Mouse (Mus musculus) liver, embryonic 11.5 days (tissue): ENCODE measurements around the gene Stil. TPM values are rescaled to one million over a fixed set of nuclear protein-coding genes. Genes with fewer than 3 reads are reported as not detected.

Experiments used
- ATAC-seq: fragments of 200-750 bp; cut with Nextera tagmentation; replicated peaks from 2 replicates; pipeline ENCODE4 v1.8.0; 2017; ENCODE audit warnings: moderate number of reproducible peaks, mild to moderate bottlenecking, moderate TSS enrichment, moderate library complexity; ENCODE audit not compliant: low FRiP score
- DNase-seq: peaks from one replicate; pipeline ENCODE4 v3.0.0-alpha.2; 2017; ENCODE audit warnings: low spot score
- H3K27ac ChIP-seq: fragments of 300-500 bp; sonication (generic); 2 replicates; pipeline ENCODE4 v1.5.1; 2014; ENCODE audit warnings: mild to moderate bottlenecking, low read depth, low read length, control low read depth
- H3K27me3 ChIP-seq: fragments of 300-500 bp; sonication (generic); replicated peaks from 2 replicates; pipeline ENCODE4 v1.6.1; 2014; ENCODE audit warnings: low read length, mixed read lengths; ENCODE audit not compliant: control insufficient read depth, insufficient read depth
- H3K36me3 ChIP-seq: fragments of 300-500 bp; sonication (generic); 2 replicates; pipeline ENCODE4 v1.6.1; 2014; ENCODE audit warnings: mild to moderate bottlenecking, low read length, moderate library complexity, mixed read lengths; ENCODE audit not compliant: control insufficient read depth, insufficient read depth
- H3K4me1 ChIP-seq: fragments of 300-500 bp; sonication (generic); replicated peaks from 2 replicates; pipeline ENCODE4 v1.6.1; 2014; ENCODE audit warnings: low read length, mixed read lengths; ENCODE audit not compliant: control insufficient read depth, insufficient read depth
- H3K4me2 ChIP-seq: fragments of 300-500 bp; sonication (generic); 2 replicates; pipeline ENCODE4 v1.6.1; 2014; ENCODE audit warnings: mild to moderate bottlenecking, control low read depth, moderate library complexity
- H3K4me3 ChIP-seq: fragments of 300-500 bp; sonication (generic); 2 replicates; pipeline ENCODE4 v1.5.1; 2014; ENCODE audit warnings: low read depth, low read length, control low read depth
- H3K9ac ChIP-seq: fragments of 300-500 bp; sonication (generic); 2 replicates; pipeline ENCODE4 v1.6.1; 2014; ENCODE audit warnings: low read depth, low read length, control low read depth
- H3K9me3 ChIP-seq: fragments of 300-500 bp; sonication (generic); 2 replicates; pipeline ENCODE4 v1.6.1; 2016; ENCODE audit warnings: low read length, inconsistent platforms, mixed read lengths; ENCODE audit not compliant: control insufficient read depth
- WGBS: fragments of 180-500 bp; shearing (Covaris S2); extraction: QIAGEN DNeasy Blood & Tissue Kit; methylation state at CpG from one replicate; pipeline ENCODE4 v1.1.7; 2014; 5-methylcytosine and 5-hydroxymethylcytosine counted together
- polyA plus RNA-seq: library from polyadenylated mRNA; unstranded; fragments of >200 nt; fragmentation: Nextera tagmentation; extraction: Ambion mirVana; gene quantifications from 2 replicates; pipeline ENCODE4 v1.2.1, GENCODE M21; 2014

The Stil gene
- polyA plus RNA-seq, 1 experiment from 2014 or later = 16.2 TPM

DNA sequence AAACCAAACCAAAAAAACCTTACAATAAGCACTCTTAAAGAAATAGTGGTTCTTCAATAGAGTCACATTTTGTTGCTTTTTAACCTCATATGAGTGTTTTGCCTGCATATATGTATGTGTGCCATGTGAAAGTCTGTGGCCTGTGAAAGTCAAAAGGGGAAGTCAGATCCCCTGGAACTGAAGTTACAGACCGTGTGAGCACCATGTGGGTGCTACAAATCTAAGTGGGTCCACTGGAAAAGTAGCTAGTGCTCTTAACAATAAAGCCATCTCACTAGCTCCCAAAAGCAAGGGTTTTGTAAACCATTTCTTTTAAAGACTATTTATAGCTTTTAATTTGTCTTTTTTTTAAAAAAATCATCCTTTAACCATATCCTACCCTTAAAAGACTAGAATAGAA lies 17.3 kb upstream of the Stil start:
- Histone ChIP-seq H3K27me3 (no peaks in the 10 kb centered on the region), H3K36me3 (no peaks in the 10 kb centered on the region), H3K9ac (no peak overlapping the region), H3K4me2 (no peak overlapping the region), H3K9me3 (no peaks in the 10 kb centered on the region), H3K4me1 (peaks cover 3% of the 10 kb centered on the region), H3K27ac (no peak overlapping the region), H3K4me3 (no peak overlapping the region)
- 60% methylated on average over 1 of the region's 1 CpGs for WGBS
- no peak for ATAC-seq
- DNase-seq = no peak

DNA sequence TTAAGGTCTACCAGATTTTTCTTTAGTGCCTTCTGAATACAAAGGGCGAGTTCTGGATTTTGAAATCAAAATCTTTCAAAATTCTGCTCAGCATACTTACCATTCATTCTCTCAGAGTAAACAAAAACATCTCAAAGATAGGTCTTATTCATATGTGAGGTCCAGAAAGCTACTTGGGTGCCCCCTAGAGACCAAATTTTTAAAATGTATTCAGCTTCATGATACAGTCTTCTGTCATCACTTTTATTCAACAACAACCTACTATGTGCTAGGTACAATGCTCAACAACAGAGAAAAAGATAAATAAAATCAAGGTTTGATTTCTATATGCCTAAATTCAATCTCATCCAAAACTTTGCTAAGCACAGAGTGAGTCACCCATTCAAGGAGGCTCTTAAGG lies 16.9 kb upstream of the Stil start:
- Histone ChIP-seq H3K9ac (no peak overlapping the region), H3K27me3 (no peaks in the 10 kb centered on the region), H3K4me3 (no peak overlapping the region), H3K27ac (no peak overlapping the region), H3K9me3 (no peaks in the 10 kb centered on the region), H3K36me3 (no peaks in the 10 kb centered on the region), H3K4me1 (peaks cover 6% of the 10 kb centered on the region), H3K4me2 (no peak overlapping the region)
- no peak for ATAC-seq
- no peak for DNase-seq
- 53% methylated on average over 1 of the region's 1 CpGs for WGBS

GRCm38 (mm10) chr4:114986211-114986590 lies 13.8 kb upstream of the Stil start:
- Histone ChIP-seq H3K9me3 (no peaks in the 10 kb centered on the region), H3K4me2 (peak overlapping the region; percentile 94), H3K27me3 (no peaks in the 10 kb centered on the region), H3K9ac (peak overlapping the region; percentile 93), H3K4me3 (peak overlapping the region; percentile 84), H3K4me1 (peaks cover 6% of the 10 kb centered on the region), H3K27ac (peak overlapping the region; percentile 99), H3K36me3 (no peaks in the 10 kb centered on the region)
- WGBS = under 1% methylated on average over 8 of the region's 8 CpGs
- ATAC-seq (peak; percentile 40), DNase-seq (no peak)

GRCm38 (mm10) chr4:114986591-114987432 lies 13.1 kb upstream of the Stil start, which contains the start of gene Cmpk1:
Gene Cmpk1 (minus strand): TSS chr4:114987241.
- ATAC-seq (peak; percentile 94), DNase-seq (peak; percentile 83)
- peak within 1 kb of the TSS; percentile 99 for H3K27ac ChIP-seq
- H3K27me3 ChIP-seq = no peaks in the 10 kb centered on the region
- H3K4me3 ChIP-seq = peak within 1 kb of the TSS; percentile 84
- H3K4me2 ChIP-seq = peak within 1 kb of the TSS; percentile 94
- H3K36me3 ChIP-seq = no peaks in the 10 kb centered on the region
- peak within 1 kb of the TSS; percentile 93 for H3K9ac ChIP-seq
- H3K9me3 ChIP-seq = no peaks in the 10 kb centered on the region
- WGBS = under 1% methylated on average over 92 of the region's 93 CpGs
- H3K4me1 ChIP-seq = peaks cover 6% of the 10 kb centered on the region

GRCm38 (mm10) chr4:114994218-114994617 lies 5.7 kb upstream of the Stil start:
- no peak overlapping the region for H3K27ac ChIP-seq
- no peaks in the 10 kb centered on the region for H3K9me3 ChIP-seq
- no peak overlapping the region for H3K4me3 ChIP-seq
- no peaks in the 10 kb centered on the region for H3K27me3 ChIP-seq
- H3K4me1 ChIP-seq = no peaks in the 10 kb centered on the region
- no peak for DNase-seq
- H3K36me3 ChIP-seq = no peaks in the 10 kb centered on the region
- ATAC-seq = no peak
- H3K9ac ChIP-seq = no peak overlapping the region
- H3K4me2 ChIP-seq = no peak overlapping the region
- WGBS = 85% methylated on average over 3 of the region's 3 CpGs

DNA sequence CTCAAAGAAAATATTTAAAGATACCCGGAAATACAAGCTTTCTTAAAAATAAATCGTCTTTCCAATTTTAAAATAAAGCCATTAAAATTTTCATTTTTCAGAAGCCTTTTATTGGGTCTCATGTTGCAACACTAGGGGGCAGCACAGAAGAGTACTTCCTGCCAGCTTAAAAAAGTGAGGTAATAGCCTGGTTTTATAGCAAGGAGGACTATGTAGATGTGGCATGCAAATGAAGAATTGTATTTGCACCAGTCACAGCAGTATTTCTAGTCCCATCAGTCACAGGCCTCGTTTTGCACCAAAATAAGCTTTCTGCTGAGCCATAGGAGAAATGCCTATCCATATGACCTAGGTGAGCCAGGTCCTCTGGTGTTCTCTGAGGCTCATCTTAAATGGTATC lies 2.9 kb upstream of the Stil start:
- DNase-seq (no peak), ATAC-seq (no peak)
- Histone ChIP-seq H3K9ac (no peak overlapping the region), H3K4me3 (no peak overlapping the region), H3K4me1 (peaks cover 12% of the 10 kb centered on the region), H3K27ac (no peak overlapping the region), H3K9me3 (no peaks in the 10 kb centered on the region), H3K27me3 (no peaks in the 10 kb centered on the region), H3K4me2 (no peak overlapping the region), H3K36me3 (no peaks in the 10 kb centered on the region)
- WGBS = 39% methylated on average over 3 of the region's 3 CpGs

DNA sequence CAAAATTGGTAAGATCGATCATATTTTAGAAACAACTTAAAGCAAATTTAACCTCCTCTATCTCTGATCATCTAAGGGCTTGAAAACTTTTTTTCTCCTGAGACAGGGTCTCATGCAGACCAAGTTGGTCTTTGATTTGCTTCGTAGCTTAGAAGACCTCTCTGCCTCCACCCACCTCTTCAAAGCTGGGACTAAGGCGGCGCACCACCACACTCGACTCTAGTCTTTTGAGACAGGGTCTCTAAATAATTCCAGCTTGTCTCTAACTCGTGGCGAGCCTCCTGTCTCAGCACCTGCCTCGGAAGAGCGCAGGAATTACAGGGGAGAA lies 550 bp upstream of the Stil start:
- no peaks in the 10 kb centered on the region for H3K9me3 ChIP-seq
- DNase-seq = no peak
- ATAC-seq = no peak

DNA sequence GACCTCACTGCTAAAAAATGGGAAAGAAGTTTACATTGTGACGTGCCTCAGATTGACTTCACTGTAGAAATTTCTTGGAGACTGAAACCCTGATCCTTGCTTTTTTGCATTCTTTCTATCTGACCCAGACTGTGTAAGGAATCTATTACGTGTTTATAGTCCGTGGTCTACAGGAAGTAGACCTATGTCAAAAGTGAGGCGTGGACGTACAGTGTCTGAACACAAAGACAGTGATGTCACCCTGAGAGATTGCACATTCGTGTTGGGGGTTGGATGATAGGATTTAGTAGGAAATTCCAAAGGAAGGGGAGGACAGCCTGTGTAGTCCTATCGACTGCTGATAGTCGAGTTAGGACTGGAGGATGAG lies 453 bp downstream of the Stil start:
- peak overlapping the region; percentile 87 for H3K4me3 ChIP-seq
- H3K4me2 ChIP-seq = peak overlapping the region; percentile 94
- H3K4me1 ChIP-seq = peaks cover 12% of the 10 kb centered on the region
- H3K9ac ChIP-seq = peak overlapping the region; percentile 89
- H3K9me3 ChIP-seq = no peaks in the 10 kb centered on the region
- H3K27me3 ChIP-seq = no peaks in the 10 kb centered on the region
- WGBS = under 1% methylated on average over 8 of the region's 8 CpGs
- peaks cover 7% of the 10 kb centered on the region for H3K36me3 ChIP-seq
- peak overlapping the region; percentile 57 for H3K27ac ChIP-seq
- DNase-seq (no peak), ATAC-seq (peak; percentile 44)

More for the DNA sequence above, 550 bp upstream of the Stil start:
- Histone ChIP-seq H3K27me3 (no peaks in the 10 kb centered on the region), H3K4me3 (peak overlapping the region; percentile 87), H3K4me2 (peak overlapping the region; percentile 94), H3K4me1 (peaks cover 12% of the 10 kb centered on the region), H3K27ac (peak overlapping the region; percentile 44; the same call in 1 of the 2 replicates), H3K9ac (peak overlapping the region; percentile 38), H3K36me3 (0 out of 2 replicates have a peak, but pooled peaks cover 2% of the 10 kb centered on the region)
- 9% methylated on average over 9 of the region's 9 CpGs for WGBS

- 80% methylated on average over 3 of the region's 3 CpGs for WGBS
- Histone ChIP-seq H3K36me3 (peaks cover 25% of the 10 kb centered on the region), H3K4me2 (no peak overlapping the region), H3K27ac (no peak overlapping the region), H3K4me3 (no peak overlapping the region), H3K9me3 (no peaks in the 10 kb centered on the region), H3K27me3 (no peaks in the 10 kb centered on the region), H3K4me1 (no peaks in the 10 kb centered on the region), H3K9ac (no peak overlapping the region)
- no peak for DNase-seq
- ATAC-seq = no peak
These were observed 14.3 kb downstream of the Stil start for GRCm38 (mm10) chr4:115014276-115014675.
